Mouse (Mus musculus) granulocyte monocyte progenitor cell, adult 5-6 weeks (primary cell): ENCODE data around the gene Fbxl2. TPM values are rescaled to one million over a fixed set of nuclear protein-coding genes. Genes with fewer than 3 reads are reported as not detected.

Experiments
- ATAC-seq: replicated peaks from 2 replicates; pipeline ENCODE4 v1.8.0; 2016; ENCODE audit warnings: mild to moderate bottlenecking, moderate TSS enrichment, inconsistent platforms; ENCODE audit not compliant: poor library complexity, severe bottlenecking
- total RNA-seq, 2 experiments: library from RNA; stranded (forward) in 1 of 2; stranded (reverse) in 1 of 2; fragments of 200-712, 200-1000 nt in 1 of 2; fragments of >200 nt in 1 of 2; fragmentation: Nextera tagmentation in 1 of 2; gene quantifications; 2 replicates each; pipeline ENCODE4 v1.2.3; 2014 to 2017

Fbxl2 gene
- total RNA-seq, 2 experiments from 2014 or later = 0.98 to 6.0 TPM

- no peak for ATAC-seq
Measured at GRCm38 (mm10) chr9:113976264-113976663, 69.7 kb downstream of the Fbxl2 start.

GRCm38 (mm10) chr9:113975442-113975841, 70.5 kb downstream of the Fbxl2 start:
- ATAC-seq = no peak

DNA sequence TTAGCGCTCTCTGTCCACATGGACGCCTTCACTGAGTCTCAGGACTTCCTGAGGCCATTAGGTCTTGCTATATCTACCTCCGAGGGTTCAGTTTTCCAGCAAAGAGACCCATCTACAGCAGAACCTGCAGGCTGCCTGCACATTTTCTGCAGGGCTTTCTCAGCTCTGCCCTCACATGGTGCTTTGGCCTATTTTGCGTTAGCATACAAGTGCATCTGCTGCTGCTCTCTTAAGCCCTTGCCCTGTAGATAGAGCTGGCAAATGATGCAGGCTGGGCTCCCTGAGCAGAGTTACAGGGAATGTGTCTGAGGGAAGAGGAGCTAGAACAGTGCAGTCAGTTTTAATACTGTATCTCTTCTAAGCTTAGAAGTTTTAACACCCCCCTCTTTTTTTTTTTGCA, 71.0 kb downstream of the Fbxl2 start:
- no peak for ATAC-seq

DNA sequence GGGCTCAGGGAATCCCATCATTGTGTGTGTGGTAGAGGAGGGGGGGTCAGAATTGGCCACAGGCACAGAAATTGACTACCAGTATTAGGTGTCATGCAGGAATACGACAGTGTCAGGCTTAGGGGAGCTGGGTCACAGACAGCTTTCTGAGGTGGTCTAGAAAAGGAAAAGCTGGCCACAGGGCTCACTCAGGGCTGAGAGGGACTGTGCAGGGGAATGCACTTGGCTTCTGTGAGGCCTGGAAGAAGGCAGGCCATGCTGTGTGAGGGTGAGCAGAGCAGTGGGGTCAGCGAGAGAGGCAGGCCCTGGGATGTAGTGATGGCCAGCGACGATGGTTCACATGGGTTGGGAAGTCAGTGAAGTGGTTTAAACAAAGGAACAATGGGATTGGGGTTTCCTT, 72.1 kb downstream of the Fbxl2 start:
- no peak for ATAC-seq

DNA sequence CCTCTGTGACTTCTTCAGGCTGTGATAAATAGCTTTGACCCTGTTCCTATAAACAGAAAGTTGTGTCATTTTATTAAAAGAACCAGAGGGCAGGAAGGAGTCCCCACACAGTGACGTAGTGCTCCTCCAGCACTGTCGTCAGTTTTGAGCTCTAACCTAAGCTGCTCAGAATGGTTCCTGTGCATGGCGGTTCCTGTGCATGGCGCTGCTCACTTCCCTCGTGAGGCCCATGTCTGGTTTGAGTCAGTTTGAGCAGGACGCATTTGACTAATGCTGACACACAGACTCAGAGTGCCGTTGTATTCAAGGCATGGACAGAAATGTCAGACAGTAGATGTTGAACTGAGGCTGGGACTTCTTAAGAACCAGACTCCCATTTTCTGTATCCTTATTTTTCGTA, 74.4 kb downstream of the Fbxl2 start:
- ATAC-seq = no peak

- no peak for ATAC-seq
Measured at GRCm38 (mm10) chr9:113970041-113970440, 76.0 kb downstream of the Fbxl2 start.

- no peak for ATAC-seq
Measured at GRCm38 (mm10) chr9:113969399-113969798, 76.6 kb downstream of the Fbxl2 start.

- ATAC-seq = peak; percentile 17; the same call in 1 of the 2 replicates
Measured at GRCm38 (mm10) chr9:113968967-113969366, 77.0 kb downstream of the Fbxl2 start.

- ATAC-seq = no peak
Measured at GRCm38 (mm10) chr9:113966838-113967237, 79.2 kb downstream of the Fbxl2 start.

- no peak for ATAC-seq
Measured at GRCm38 (mm10) chr9:113964415-113964814, 81.6 kb downstream of the Fbxl2 start.

- ATAC-seq = no peak
Measured at GRCm38 (mm10) chr9:113963718-113964117, 82.3 kb downstream of the Fbxl2 start.

GRCm38 (mm10) chr9:113957777-113958176, 88.2 kb downstream of the Fbxl2 start:
- ATAC-seq = no peak

- ATAC-seq = no peak
Measured at GRCm38 (mm10) chr9:113947216-113947615, 98.8 kb downstream of the Fbxl2 start.

DNA sequence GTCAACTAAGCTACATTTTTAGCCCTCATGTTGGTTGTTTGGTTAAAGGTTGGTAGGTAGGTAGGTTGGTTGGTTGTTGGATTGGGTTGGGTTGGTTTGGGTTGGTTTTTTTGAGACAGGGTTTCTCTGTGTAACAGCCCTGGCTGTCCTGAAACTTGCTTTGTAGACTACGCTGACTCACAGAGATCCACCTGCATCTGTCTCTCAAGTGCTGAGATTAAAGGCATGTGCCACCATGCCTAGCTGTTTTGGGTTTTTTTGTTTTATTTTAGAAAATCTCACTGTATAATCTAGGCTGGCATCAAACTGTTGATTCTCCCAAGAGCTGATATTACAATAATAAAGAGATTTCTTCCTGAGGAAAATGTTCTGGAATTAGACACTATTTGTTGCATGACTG, 102.6 kb downstream of the Fbxl2 start:
- ATAC-seq = no peak

DNA sequence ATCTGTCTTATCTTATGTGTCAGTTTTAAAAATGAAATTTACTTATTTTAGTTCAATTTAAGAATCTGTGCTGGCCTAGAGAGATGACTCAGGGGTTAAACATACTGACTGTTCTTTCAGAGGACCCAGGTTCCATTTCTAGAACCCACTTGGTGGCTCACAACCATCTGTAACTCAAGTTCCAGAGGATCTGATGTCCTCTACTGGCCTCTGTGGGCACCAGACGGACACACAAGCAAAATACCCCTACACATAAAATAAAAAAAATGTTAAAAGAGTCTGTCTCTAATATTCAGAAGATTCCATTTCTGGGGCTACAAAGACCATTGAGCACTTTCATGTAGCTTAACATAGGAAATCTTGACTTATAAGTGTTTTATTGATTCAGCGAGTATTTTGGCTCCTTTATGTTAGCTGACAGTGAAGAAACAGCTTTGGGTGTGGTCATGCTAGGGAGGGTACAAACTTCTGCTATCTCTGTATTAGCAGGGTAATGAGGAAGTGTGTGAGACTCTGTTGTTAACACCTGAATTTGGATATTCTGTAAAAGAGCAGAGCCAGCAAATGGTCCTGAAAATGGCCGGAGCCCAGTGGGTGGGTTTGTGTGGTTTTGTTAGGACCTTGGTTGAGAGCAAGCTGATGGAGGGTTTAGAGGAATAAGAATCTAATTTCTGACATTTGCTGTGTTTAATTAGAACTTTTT, 104.7 kb downstream of the Fbxl2 start:
- ATAC-seq = peak; percentile 85

DNA sequence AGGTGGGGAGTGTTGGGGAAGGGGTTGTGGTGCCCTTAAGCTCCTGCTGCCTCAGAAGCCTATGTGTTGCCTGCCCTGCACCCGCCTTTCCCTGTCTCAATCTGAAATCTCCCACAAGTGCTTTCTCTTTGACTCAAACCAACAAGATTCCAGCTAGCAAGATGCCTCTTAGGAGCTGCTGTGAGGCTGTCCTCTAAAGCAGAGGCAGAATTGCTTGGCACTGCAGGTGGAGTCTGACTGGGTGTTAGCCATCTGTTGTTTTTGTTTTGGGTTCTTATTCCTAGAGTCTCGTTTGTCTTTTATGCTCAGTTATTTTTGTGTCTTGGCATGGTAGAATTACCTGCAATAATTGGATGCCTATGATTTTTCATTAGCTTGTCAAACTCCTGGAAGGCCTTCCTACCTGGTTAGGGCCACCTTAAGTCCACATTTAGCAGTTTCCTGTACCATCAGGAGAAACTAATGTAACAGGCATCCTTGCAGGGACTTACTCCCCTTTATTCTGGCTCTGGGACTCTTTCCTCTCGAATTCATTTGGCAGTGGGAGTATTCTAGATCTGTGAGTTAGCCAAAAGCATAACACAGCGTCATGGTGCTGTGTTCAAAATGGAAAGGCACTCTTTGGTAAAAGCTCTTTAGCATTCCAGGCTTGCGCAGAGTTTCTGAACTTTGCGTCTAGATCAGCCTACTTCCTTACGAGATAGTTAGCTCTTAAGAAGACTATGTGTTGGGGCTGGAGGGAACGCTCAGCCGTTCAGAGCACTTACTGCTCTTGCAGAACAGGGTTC, 106.7 kb downstream of the Fbxl2 start:
- no peak for ATAC-seq

DNA sequence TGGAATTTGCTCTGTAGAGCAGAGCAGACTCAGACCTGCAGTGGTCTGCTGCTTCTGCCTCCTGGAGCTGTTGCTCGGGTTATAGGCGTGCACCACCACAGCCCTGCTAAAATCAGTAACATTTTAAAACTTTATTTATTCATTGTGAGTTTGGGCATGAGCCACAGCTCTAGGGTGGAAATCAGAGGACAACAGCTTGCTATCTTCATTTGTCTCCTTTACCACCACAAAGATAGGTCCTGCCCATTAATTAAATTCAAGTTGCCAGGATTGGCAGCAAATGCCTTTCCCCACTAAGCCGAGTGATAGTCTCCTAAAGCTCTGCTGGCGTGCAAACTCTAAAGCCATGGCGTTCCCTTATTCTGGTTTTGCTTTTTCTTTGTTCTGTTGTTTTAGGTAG, 110.4 kb downstream of the Fbxl2 start:
- ATAC-seq = no peak

DNA sequence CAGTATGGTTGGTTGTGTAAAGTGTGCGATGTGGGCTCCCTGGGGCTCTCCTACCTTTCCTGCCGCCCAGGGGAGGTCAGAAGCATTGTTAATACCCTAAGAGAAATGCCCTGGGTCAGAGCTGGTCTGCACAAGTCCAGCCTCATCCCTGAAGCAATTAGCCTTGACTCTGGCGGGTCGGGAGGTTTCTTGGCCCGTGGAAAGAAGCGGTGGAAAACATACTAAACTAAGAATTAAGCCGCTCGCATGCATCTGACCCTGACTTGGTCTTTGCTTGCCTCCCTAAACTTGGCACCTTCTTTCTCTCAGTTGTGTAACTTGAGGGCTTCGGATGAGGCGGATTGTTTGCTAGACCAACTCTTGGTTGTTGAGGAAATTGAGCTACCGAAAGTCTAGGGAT, 113.5 kb downstream of the Fbxl2 start:
- no peak for ATAC-seq

GRCm38 (mm10) chr9:113932100-113932470, 113.9 kb downstream of the Fbxl2 start:
- peak; percentile 26 for ATAC-seq

DNA sequence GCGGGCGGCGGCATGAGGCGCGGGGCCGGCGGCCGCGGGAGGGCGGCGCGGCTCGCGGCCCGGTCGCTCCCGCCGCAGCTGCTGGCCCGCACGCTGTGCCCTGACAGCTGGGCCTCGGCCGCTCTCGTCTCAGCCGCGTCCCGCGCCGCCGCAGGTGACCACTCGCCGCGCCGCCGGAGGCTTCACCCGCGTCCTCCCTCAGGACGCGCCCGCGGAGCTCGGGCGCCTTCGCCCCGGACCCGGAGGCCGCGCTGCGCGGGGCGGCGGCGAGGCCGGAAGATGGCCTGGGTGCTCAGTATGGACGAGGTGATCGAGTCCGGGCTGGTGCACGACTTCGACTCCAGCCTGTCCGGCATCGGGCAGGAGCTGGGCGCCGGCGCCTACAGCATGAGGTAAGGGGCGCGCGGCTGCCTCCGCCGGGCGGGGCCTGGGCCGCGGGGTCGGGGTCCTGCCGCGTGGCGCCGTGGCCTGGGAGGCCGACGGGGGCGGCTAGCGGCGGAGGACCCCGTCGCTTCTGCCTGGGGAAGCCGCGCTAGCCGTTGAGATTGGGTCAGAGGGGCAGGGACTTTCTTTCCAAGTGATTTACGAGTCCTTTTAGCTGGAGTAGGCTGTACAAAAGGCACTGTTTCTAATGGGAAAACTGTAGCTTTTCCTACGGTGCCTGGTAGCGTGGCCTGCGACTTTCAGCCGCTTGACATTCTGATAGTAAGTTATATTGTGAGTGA, 114.5 kb downstream of the Fbxl2 start:
- ATAC-seq = no peak
